Mouse (Mus musculus) ES-E14 (cell line): Measurements from ENCODE around the gene Frzb. TPM values are rescaled to one million over a fixed set of nuclear protein-coding genes. Genes with fewer than 3 reads are reported as not detected.

Source experiments
- DNase-seq: peaks from one replicate; pipeline ENCODE4 v3.0.0-alpha.2; 2013; ENCODE audit warnings: low read depth, low spot score
- H3K27ac ChIP-seq: 2 replicates; pipeline ENCODE4 v1.5.1; 2012; ENCODE audit warnings: low read depth, mild to moderate bottlenecking, low read length, moderate library complexity, mixed read lengths; ENCODE audit not compliant: poor library complexity, insufficient read depth, severe bottlenecking
- H3K36me3 ChIP-seq: 2 replicates; pipeline ENCODE4 v1.6.1; 2012; ENCODE audit warnings: mild to moderate bottlenecking, low read length, moderate library complexity, mixed read lengths; ENCODE audit not compliant: control insufficient read depth, poor library complexity, insufficient read depth, severe bottlenecking
- H3K4me1 ChIP-seq, 2 experiments: fragments of 150-350 bp in 1 of 2; sonication (generic) in 1 of 2; 2 replicates each; pipeline ENCODE4 v1.6.1; 2012; ENCODE audit warnings: low read length in 2 of 2, mild to moderate bottlenecking in 1 of 2, mixed read lengths in 1 of 2; ENCODE audit not compliant: control insufficient read depth in 2 of 2, insufficient read depth in 2 of 2, poor library complexity in 1 of 2
- H3K4me3 ChIP-seq, 2 experiments: fragments of 150-350 bp in 1 of 2; sonication (generic) in 1 of 2; 2 replicates each; pipeline ENCODE4 v1.5.1; 2012; ENCODE audit warnings: low read length in 2 of 2, low read depth in 1 of 2, mild to moderate bottlenecking in 1 of 2, mixed read lengths in 1 of 2; ENCODE audit not compliant: insufficient read depth in 1 of 2, poor library complexity in 1 of 2, severe bottlenecking in 1 of 2
- H3K9ac ChIP-seq: 2 replicates; pipeline ENCODE4 v1.6.1; 2012; ENCODE audit warnings: low read depth, mild to moderate bottlenecking, low read length, mixed read lengths; ENCODE audit not compliant: poor library complexity, insufficient read depth, severe bottlenecking
- H3K9me3 ChIP-seq: fragments of 150-350 bp; sonication (generic); 2 replicates; pipeline ENCODE4 v1.6.1; 2012; ENCODE audit warnings: low read depth, mild to moderate bottlenecking, low read length; ENCODE audit not compliant: control insufficient read depth, insufficient read depth
- CHD2 ChIP-seq: IDR thresholded peaks from 2 replicates; pipeline ENCODE4 v1.6.1; 2014; ENCODE audit warnings: mild to moderate bottlenecking, low read depth, low read length, inconsistent platforms
- HCFC1 ChIP-seq: IDR thresholded peaks from 2 replicates; pipeline ENCODE4 v1.6.1; 2012; ENCODE audit warnings: low read length, inconsistent platforms, borderline replicate concordance; ENCODE audit not compliant: insufficient read depth
- MAFK ChIP-seq: IDR thresholded peaks from 2 replicates; pipeline ENCODE4 v1.6.1; 2014; ENCODE audit warnings: mild to moderate bottlenecking, low read depth, low read length, inconsistent platforms; ENCODE audit not compliant: insufficient read depth
- ZC3H11A ChIP-seq: IDR thresholded peaks from 2 replicates; pipeline ENCODE4 v1.6.1; 2012; ENCODE audit warnings: low read depth, mild to moderate bottlenecking, inconsistent platforms, low read length, borderline replicate concordance
- ZNF384 ChIP-seq: IDR thresholded peaks from 2 replicates; pipeline ENCODE4 v1.6.1; 2012; ENCODE audit warnings: low read depth, low read length, inconsistent platforms
- in situ Hi-C, 2 experiments: fragments of 600-800 bp; cut with MboI; formaldehyde crosslinking; loops; one replicate each; pipeline ENCODE4 v1.15.1; 2025; ENCODE audit warnings: low sequenced_read_pairs in 2 of 2, inconsistent platforms in 1 of 2; ENCODE audit not compliant: unreplicated experiment in 2 of 2
- total RNA-seq: library from RNA; depleted of rRNA; stranded (reverse); fragments of 300-350 nt; gene quantifications from 2 replicates; pipeline ENCODE4 v1.2.3, GENCODE M21; 2012

The Frzb gene
- total RNA-seq, 1 experiment: 0.98 TPM

DNA sequence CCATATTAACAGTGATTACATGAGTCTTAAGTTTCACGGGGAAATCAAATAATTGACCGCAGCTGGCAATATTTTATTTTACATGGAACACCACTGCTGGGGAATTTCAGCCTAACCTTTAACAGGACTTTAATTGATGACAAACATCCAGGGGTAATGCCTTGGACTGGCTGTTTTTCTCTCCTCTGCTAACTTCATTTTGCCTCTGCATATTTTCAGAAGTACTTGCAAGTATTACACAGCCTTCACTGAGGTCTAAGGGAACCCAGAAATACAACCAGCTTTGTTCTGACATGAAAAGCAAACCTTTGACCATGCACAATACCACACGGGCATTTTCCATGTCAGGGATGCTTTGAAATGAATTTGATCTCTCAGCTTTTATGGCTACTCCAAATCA is 50.6 kb downstream of the Frzb start:
- no peaks in the 10 kb centered on the region for H3K4me1 ChIP-seq
- H3K9me3 ChIP-seq: no peaks in the 10 kb centered on the region
- DNase-seq: no peak
- no peak overlapping the region for H3K27ac ChIP-seq
- no peak overlapping the region for H3K4me3 ChIP-seq
- H3K9ac ChIP-seq: no peak overlapping the region
- H3K36me3 ChIP-seq: no peaks in the 10 kb centered on the region
- in situ Hi-C loops: no loop called here
- no peak for TF ChIP-seq ZNF384
- no peak for TF ChIP-seq CHD2
- TF ChIP-seq HCFC1: no peak
- TF ChIP-seq ZC3H11A: no peak
- TF ChIP-seq MAFK: no peak

DNA sequence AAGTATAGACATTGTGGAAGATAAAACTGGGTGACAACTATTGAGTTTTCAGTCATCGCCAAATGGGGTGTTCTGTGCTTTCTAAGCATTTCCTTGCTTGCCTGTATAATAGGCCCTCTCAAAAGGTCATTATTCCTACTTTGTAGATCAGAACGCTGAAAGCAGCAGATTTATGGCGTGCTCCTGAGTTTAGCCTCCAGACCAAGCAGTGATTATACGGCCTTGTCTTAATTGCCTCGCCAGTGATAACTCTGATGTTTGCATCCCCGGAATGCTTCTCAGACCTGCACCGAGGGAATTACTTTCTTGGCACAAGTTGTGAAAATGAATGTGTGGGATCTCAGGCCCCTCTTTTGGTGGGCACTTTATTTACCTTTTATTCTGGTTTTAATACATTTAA is 51.4 kb downstream of the Frzb start:
- no peak overlapping the region for H3K4me3 ChIP-seq
- no peak for DNase-seq
- H3K27ac ChIP-seq: no peak overlapping the region
- H3K36me3 ChIP-seq: no peaks in the 10 kb centered on the region
- TF ChIP-seq ZNF384 (no peak), CHD2 (no peak), HCFC1 (no peak), MAFK (no peak), ZC3H11A (no peak)
- H3K9ac ChIP-seq: no peak overlapping the region
- in situ Hi-C loops: no loop called here
- H3K4me1 ChIP-seq: no peaks in the 10 kb centered on the region
- H3K9me3 ChIP-seq: no peaks in the 10 kb centered on the region

DNA sequence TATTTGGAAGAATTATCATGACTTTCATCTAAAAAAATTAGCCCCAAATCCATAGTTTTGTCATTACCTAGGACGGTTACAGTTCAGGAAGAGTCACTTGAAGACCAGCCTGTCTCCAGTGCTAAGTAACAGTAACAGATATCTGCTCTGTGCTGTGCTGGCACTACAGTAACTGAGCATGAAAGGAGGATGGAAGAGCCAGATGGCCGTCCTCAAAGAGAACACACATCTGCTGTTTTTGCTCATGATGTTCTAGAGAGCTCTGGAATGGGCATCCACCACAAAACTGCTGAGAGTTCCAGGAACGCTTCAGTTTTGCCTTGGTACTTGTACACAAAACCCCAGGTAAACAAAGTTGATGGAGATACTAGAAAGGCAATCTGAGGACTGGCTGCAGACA is 59.1 kb downstream of the Frzb start:
- DNase-seq: no peak
- no peak overlapping the region for H3K4me3 ChIP-seq
- TF ChIP-seq ZC3H11A (no peak), HCFC1 (no peak), MAFK (no peak), ZNF384 (no peak), CHD2 (no peak)
- in situ Hi-C loops: no loop called here
- H3K4me1 ChIP-seq: no peaks in the 10 kb centered on the region
- H3K9ac ChIP-seq: no peak overlapping the region
- no peaks in the 10 kb centered on the region for H3K9me3 ChIP-seq
- H3K27ac ChIP-seq: no peak overlapping the region
- no peaks in the 10 kb centered on the region for H3K36me3 ChIP-seq

DNA sequence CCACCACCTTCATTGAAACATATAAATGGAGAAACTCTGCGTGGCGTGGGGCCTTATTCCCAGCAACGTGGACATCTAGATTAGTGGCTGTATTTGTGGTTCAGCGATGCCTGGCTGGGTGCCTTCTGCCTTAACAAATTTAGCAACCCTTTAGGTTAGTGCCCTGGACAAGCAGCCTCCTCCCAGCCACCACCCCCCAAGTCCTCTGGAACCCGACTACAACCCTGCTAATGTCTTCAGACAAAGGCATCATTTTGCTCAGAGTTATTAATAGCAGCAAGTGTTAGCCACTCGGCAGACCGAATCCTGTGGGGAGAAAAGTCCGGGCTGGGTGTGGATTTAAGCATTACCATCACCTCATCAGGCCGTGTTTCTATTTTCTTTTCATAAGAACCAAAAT is 59.8 kb downstream of the Frzb start:
- in situ Hi-C loops: no loop called here
- no peak overlapping the region for H3K4me3 ChIP-seq
- H3K9ac ChIP-seq: no peak overlapping the region
- H3K9me3 ChIP-seq: no peaks in the 10 kb centered on the region
- TF ChIP-seq ZC3H11A (no peak), HCFC1 (no peak), ZNF384 (no peak), CHD2 (no peak), MAFK (no peak)
- DNase-seq: no peak
- H3K4me1 ChIP-seq: no peaks in the 10 kb centered on the region
- no peak overlapping the region for H3K27ac ChIP-seq
- no peaks in the 10 kb centered on the region for H3K36me3 ChIP-seq

DNA sequence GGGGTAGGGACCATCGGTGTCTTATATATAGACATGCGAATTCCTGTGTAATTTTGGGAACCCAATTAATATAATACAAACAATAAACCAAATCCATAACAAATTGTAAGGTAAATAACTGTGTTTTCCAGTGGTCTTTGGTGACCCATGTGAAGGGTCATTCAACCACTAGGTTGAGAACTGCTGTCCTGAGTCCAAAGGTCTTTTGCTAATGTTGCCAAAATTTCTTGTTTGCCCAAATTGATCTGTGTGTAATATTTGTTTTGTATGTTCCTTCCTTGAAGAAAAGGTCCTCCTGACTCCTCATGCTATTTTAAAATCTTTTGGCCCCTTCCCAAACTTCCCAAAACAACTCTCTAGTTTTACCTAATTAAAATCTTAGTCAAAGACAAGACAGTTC is 61.2 kb downstream of the Frzb start:
- no peaks in the 10 kb centered on the region for H3K36me3 ChIP-seq
- no peak overlapping the region for H3K27ac ChIP-seq
- no peak for DNase-seq
- no peaks in the 10 kb centered on the region for H3K4me1 ChIP-seq
- no peak overlapping the region for H3K4me3 ChIP-seq
- TF ChIP-seq ZC3H11A (no peak), ZNF384 (no peak), HCFC1 (no peak), CHD2 (no peak), MAFK (no peak)
- H3K9me3 ChIP-seq: no peaks in the 10 kb centered on the region
- H3K9ac ChIP-seq: no peak overlapping the region
- in situ Hi-C loops: no loop called here
